Mouse (Mus musculus): ENCODE measurements at regions not wholly inside any gene's neighbourhood (a gene's known extent, or its start where the extent isn't known, plus 50 kb on each side); places are given as distances from the start of the nearest gene placed in this dataset.

DNA sequence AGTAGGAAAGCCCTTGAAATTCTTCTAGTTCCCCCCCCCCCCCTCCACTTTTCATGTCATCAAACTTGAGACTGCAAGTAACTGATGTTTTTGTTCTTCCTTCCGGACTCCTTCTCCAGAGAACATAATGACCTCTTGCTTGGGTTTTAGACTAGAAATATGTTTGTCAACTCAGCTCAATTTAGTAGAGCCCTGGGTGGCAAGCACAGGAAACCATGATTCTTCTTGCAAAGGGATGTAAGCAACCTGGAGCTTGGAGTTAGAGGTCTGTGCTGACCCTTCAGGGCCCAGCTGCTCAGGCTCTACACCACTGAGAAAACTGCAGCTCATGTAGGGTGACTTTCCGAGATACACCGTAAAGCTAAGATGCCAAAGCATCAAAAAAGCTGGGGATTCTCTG lies 127.2 kb upstream of the Meis1 start:
- no peak for DNase-seq (ENCODE audit: low spot score in 2 of 2)

DNA sequence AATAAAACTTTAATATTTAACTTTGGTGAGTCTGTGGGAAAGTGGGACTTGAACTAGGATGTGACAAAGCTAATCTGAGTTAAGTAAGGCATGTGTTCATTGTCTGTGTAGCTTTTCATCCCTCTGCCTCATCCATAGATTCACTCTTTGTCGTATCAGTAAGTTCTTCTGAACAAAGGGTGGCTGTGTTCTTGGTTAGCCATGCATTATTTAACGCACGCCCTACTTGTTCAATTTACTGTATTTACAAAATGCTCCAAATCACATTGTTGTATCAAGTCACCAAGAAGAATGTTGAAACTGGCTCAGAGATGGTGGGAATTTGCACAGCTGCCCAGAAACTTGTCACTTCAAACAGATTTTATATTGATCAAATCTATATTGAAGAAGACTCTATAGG lies 132.2 kb upstream of the Meis1 start:
- DNase-seq (ENCODE audit: low spot score in 2 of 2): no peak

DNA sequence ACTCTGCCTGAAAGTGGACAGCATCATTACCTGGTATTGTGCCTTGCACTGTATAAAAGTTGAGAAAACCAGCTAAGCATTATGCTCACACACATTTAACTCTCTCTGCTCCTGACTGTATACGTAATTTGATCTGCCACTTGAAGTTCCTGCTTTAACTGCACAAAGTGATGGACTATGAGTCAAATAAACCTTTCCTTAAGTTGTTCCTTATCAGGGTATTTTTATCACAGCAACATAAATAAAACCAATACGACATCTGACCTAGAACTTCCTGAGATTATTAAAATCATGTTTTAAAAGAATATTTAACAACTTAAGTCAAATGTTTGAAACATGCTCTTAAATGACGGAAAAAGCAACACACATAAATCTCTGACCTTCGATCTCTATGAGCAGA lies 134.9 kb upstream of the Meis1 start:
- no peak for DNase-seq (ENCODE audit: low spot score in 2 of 2)

DNA sequence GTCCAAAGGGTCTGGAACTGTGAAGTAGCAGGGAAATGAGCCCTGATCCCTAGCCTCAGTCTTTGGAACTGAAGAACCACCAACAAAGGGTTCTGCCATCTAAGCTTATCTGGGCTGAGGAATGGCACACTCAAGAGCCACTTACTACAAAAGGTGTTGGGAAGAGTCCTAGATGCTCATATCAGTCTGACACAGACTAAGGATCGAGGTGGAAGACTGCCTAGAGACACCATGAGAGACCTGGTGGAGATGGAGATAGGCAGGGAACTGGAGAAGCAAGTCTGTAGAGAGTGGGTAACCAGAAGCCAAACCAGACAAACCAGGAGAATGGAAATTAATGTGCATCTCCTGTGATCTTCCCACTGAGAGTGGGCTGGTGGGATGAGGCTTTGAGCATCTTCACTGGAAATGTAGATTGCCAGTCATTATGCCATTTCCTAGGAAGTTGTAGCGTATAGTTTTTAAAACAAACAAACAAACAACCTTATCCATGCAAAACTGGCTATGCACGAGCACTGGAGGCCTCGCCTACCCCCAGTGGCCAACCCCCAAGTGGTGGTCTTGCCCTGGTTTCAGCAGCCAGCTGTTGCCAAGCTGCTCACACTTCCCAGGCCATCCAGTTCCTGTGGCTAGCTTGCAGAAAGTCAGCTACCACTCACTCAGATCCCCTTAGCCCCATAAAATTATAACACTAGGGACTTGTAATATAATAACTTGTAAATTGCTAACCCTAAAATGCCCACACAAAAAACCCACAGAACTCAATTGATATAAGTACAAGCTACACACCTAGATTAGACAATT lies 136.2 kb upstream of the Meis1 start:
- DNase-seq (ENCODE audit: low spot score in 2 of 2): no peak

DNA sequence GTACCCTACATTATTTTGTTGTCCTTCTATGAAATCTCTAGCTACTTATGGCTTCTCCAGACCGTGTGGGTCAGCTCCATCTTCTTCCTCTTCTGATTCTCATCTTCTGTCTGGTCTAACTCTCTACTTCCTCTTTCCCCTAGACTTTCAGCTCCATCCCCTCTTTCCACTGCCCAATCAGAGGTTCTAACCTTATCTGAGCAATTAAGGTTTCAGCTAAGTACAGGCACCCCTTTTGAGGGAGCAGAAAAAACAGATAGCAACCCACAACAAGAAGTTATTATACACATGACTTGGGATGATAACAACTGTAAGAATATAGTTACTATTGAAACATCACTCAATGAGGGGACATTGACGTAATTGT lies 136.8 kb upstream of the Meis1 start:
- DNase-seq (ENCODE audit: low spot score in 2 of 2): no peak

DNA sequence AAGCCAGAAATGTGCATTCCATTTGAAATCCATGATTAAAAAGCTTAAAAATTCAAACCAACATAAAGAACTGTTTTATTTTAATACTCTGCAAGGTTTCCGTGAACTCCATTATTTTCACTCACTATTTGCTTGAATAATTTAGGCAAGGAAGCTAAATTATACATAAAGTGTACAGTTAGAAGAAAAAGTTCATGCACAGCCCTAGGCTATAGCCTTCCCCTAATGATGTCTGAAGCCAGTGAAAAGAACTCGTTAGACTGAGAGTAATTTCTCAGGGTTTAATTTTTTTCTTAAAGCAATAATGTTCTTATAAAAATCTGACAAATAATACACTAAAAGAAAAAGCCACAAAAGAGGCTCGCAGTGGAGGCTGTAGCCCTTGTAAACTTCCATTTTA lies 141.4 kb upstream of the Meis1 start:
- DNase-seq (ENCODE audit: low spot score in 2 of 2): no peak

DNA sequence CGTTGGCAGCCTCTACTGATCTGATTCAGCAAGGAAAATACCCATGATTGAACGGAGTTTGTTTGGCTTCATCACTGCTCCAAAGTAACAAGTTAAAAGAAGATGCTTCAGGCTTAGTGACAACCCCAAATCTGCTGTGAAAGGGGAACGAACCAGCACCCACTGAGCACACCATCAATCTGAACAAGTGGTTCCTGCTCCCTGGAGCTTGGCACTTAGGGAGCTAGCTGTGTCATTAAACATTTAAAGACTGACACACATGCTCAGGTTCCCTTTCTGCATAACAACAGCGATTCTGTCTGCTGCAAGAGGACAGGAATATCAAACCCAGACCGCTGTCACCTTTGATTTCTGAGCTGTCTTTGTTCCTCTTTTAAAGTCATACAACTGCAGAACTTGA lies 141.9 kb upstream of the Meis1 start:
- no peak for DNase-seq (ENCODE audit: low spot score in 2 of 2)

DNA sequence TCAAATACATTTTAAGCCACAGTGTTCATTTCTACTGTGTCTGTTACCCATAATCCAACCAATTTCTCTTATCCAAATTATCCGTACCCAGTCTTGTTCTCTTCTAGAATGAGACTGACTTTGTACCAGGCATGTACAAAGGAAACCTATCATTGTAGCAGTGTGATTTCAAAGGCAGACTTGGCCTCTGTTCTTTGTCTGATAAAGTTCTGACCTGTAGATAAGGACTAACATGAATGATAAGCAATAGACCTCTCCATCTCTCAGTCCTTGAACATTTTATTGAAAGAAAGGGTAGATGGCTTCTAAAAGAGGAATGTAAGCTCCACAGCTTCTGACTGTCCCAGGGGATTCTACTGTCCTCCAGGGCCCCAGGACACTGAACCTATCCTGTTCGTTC lies 152.2 kb upstream of the Meis1 start:
- DNase-seq (ENCODE audit: low spot score in 2 of 2): no peak

DNA sequence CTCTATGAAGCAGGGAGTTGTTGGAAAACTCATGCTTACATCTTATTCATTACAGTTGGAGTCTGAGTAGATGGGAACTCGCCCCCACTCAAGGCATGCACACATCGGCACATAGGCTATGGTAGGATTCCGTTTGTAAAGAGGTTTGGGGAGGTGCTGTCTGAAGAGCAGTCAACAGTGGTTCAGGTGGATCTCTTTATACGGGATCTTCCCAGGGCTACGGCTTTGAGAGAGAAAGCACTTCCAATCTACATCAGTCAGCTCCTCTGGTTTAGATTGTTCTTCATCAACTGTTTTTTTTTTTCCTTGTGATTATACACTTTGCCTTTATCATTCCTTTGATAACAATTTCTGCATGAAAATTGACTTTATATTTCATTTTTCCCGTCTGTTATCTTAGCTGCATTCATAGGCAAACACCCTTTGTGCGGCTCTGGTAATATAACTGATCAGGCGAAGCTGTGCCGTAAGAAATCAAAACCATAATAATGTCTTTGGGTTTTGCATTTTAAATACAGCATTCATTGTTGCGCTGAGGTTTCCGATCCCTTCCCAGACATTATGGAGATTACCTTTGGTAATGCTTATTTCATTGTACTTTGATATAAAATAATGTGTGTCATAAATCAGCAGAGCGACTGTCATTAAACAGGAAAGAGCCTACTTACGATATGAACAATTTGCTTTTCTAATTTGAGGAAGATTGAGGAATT lies 155.7 kb upstream of the Meis1 start:
- DNase-seq (ENCODE audit: low spot score in 2 of 2): no peak

DNA sequence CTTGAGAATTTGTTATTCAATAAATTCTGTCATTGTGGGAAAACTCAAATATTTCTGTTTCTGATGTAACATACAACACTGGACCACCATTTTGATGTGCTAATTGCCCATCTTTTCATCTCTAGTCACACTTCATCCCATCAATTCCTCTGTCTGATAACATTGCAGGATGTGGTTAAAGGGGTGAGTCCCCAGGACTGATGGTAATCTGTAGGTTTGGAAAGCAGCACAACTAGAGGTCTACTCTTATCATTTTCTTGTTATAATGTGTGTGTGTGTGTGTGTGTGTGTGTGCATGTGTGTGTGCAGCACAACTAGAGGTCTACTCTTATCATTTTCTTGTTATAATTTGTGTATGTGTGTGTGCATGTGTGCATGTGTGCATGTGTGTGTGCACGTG lies 160.5 kb upstream of the Meis1 start:
- DNase-seq (ENCODE audit: low spot score in 2 of 2): no peak

DNA sequence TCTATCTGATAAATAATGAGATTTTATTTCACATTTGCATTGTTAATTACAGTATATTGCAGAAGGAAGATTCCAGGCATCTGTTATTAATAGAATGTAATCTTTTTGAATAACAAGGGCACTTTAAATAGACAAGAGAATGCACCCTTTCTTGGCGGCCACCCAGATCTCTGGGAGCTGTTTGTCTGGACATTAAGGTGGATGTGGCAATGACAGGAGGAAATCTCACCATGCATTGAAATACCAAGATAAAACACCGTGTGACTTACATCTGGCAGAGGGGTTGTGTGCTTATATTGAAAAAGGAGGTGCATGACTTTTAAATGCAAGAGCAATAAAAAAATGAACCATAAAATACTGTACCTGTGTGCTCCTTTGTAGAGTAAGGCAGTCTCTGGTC lies 171.0 kb upstream of the Meis1 start:
- DNase-seq (ENCODE audit: low spot score in 2 of 2): no peak

DNA sequence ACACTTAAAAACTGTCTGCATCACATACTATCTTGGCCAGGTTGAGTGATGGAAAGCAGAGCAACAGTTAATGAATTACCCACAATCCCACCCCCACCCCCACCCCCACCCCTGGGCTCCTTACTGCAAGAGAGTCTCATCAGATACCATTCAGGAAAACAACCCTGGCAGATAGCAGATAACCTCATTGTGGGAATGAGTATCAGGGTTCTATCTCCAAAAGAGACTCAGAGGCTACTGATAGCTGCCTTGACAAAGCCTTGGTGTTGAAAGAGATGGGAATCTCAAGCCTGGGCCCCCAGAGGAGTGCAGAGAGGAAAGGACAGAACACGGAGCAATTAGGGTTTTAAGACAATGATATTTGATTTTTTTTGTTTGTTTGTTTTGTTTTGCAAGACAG lies 175.7 kb upstream of the Meis1 start:
- DNase-seq (ENCODE audit: low spot score in 2 of 2): no peak

DNA sequence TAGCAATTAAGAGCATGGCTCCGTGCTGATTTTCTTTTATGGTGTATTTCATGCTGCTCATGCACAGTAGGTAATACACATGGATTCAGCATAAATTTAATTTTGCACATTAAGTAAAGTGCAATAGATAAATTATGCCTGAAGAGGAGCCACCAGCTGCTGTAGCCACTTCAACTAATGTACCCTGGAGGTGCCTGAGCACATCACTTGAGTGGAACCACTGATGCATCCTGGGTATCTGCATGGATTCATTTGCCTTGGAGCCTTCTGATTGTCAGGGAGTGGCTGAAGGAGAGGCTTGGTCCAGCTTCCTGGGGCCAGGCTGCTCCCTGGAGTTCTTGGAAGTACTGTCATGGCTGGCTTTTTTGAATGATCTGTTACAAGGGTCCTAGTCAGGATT lies 179.0 kb upstream of the Meis1 start:
- DNase-seq (ENCODE audit: low spot score in 2 of 2): no peak

DNA sequence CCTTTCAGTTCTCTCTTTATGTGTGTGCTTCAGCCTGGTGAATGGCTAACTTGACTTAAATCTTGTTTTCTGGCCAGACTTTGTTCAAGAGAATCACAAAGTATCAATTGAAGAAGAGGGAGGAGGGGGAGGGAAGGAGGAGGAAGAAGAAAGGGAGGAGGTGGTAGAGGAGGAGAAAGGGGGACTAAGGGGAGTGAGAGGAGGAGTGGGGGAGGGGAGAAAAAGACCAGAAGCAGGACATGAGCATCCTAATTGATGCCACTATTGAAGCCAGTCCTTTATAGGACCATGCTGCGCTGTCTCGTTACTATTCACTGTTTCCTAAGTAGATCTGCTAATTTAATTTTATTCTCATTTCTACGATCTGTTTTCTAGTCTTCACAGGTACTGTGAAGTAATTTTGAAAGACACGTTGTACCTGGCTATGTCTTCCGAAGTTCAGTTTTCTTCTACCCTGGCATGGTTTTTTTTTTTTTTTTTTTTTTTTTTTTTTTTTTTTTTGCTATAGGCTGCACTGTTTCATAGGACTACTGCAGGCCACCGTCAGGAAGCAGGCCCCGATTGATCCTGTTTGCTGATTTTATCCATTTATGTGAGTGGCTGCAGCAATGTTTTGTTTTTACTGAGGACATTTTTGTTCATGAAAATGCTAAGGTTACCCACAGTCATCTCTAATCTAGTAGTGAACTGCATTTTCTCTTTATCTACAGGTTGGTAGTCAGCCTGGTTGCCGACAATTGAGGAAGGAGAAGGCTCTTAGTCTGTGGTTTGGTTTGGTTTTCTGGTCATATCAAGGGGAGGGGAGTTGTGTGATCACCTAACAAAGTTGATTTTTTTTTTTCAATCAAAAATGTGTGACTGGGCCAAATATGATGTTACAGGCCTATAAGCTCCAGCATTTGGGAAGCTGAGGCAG lies 184.1 kb upstream of the Meis1 start:
- no peak for DNase-seq (ENCODE audit: low spot score in 2 of 2)

DNA sequence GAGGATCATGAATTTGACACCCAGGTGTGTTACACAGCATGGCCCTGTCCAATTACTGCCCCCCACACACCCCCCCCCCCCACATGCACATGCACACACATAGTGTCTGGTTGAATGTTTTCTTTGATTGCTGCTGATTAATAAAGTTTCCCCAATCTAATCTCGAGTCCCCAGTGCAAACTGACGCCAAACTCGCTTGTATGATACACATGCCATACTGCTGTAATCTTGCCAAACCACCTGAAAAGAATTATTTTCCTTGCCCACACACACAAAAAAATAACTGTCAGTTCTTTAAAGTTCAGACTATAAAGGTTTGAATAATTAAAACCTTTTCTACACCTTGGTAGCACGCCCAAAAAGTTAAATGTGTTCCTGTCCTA lies 184.7 kb upstream of the Meis1 start:
- no peak for DNase-seq (ENCODE audit: low spot score in 2 of 2)

DNA sequence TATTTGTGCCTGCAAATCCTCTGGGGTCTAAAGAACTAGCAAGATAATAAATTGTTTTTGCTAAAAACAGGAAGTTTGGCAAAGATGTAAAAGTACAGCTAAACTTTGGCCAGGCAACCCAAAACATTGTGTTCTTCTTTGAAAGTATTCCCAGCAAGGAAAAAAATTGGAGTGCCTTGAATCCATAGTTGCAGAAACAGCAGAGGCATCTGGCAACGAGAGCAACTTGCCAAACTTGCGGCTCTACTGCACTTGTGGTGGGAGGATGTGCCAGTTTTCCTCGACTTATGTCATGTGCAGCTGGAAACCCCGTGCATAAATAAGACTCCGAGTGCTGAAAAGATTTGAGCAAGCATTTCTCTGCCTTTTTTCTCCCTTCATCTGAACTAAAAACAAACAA lies 185.2 kb upstream of the Meis1 start:
- DNase-seq (ENCODE audit: low spot score in 2 of 2): peak; percentile 53 to 67

DNA sequence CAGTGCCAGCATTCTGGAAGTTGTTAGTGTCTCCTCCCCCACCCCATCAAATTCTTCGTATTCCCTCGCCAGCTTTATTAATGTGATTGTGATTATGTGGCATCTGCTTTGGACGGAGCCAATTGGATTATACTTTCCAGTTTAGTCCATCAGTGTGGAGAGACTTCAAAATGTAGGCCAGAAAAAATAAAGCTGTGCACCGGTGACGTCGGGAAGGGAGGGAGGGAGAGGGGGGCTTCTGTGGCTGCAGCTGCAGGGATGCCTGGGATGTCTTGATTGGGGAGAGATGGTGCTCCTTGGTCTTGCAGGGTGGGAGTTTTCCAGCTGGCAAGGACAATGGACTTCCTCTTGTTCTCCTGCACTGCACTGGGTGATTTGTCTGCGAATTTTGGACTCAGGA lies 185.7 kb upstream of the Meis1 start:
- no peak for DNase-seq (ENCODE audit: low spot score in 2 of 2)

DNA sequence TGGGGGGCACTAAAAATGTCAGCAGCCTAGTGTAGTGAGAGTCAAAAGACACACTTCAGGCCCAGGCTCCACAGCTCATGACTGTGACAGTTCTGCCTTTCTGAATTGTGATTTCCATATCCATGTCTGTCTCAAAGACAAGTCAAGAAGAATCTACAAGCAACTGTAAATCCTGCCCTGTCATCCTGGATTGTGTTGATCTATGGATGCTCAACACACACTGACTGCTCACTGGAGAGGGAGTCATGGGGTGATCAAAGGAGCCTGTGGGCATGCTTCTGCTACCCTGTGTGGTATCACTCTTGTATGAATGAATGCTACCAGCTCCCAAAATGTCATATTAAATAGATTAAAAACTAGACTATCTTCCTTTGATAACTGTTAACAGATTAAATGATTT lies 186.4 kb upstream of the Meis1 start:
- DNase-seq (ENCODE audit: low spot score in 2 of 2): no peak

DNA sequence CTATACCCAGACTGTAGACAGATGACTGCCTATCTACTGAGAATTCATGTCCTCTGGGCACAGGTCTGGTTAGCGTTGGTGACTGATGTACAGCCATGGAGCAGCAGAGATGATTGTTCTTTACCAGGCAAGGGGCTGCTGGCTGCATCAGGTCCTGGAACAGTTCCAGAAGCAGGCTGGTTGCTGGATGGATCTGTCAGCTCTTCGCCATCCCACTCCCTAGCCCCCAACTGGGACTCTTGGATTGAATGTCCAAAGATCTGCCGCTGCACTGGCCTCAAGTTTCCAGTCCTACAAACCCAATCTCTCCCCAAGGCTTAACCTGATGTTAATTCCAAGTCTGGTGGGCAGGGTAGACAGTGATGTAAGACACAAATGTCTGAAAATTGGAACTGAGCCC lies 200.7 kb upstream of the Meis1 start:
- DNase-seq (ENCODE audit: low spot score in 2 of 2): no peak

DNA sequence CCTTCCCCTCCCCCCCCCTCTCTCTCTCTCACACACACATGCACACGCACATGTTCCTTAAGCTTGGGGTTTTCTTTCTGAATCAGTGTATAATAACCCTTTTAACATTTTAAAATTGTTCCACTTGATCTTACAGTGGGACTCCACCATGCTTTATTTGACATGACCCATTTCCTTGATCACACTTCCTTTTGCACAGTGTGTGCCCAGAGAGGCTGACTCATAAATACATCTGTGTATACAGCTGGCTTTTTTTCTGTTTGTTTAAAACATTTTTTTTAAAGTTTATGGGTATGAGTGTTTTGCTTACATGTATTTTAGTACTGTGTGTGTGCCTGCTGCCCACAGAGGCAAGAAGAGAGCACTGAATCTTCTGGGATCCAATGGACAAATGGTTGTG lies 202.7 kb upstream of the Meis1 start:
- DNase-seq (ENCODE audit: low spot score in 2 of 2): peak in 1 of 2 experiments; percentile 2

DNA sequence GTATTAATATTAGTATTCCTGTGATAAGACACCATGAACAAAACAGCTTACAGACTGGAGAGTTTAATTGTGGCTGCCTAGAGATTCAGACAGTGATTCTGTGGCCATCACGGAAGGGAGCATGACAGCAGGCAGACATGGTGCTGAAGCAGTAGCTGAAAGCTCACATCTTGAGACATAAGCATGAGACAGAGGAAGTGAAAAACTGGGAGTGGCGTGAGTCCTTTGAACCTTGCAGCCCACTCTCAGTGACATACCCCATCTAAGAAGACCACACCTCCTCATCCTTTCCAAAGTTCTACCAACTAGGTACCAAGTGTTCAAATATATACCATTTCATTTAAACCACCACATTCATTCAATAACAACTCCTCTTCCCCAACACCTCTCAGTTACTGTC lies 208.0 kb upstream of the Meis1 start:
- no peak for DNase-seq (ENCODE audit: low spot score in 2 of 2)

DNA sequence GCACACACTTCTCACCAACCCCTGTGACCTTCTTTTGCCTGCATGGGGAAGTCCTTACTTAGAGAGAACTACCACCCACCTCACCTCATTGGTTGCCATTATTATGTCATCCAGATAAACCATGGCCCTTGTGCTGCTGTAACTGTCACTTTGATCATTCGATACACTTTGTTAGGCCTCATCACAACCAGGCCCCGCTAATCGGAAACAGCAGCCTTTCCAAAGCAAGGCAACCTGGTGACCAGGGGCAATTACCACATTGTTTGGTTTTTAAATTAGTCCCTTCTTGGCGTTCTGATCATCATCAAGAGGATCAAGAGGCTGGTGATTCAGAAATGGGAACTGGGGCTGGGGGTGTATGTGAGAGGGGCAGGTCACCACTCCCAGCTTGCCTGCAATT lies 208.9 kb upstream of the Meis1 start:
- DNase-seq (ENCODE audit: low spot score in 2 of 2): no peak
